Mouse (Mus musculus) thymus, adult 2 months (tissue): Measurements from ENCODE around the gene Npepps.

ENCODE experiments used
- CTCF ChIP-seq: fragments of 200-500 bp; IDR thresholded peaks from 2 replicates; pipeline ENCODE4 v1.5.1; 2012; ENCODE audit warnings: mild to moderate bottlenecking, control low read depth, low read length, moderate library complexity, borderline replicate concordance; ENCODE audit not compliant: control insufficient read depth, poor library complexity, insufficient read depth; ENCODE audit errors: extremely low read depth
- POLR2A ChIP-seq: fragments of 200-500 bp; IDR thresholded peaks from 2 replicates; pipeline ENCODE4 v1.6.1; 2012; ENCODE audit warnings: mild to moderate bottlenecking, low read length, control low read depth, moderate library complexity; ENCODE audit not compliant: control insufficient read depth, poor library complexity, insufficient read depth; ENCODE audit errors: extremely low read depth

GRCm38 (mm10) chr11:97197021-97197420, 83.4 kb downstream of the Npepps start:
- TF ChIP-seq POLR2A (no peak), CTCF (no peak)
